Mouse (Mus musculus) C2C12 (cell line): ENCODE results near the gene Tfap2b. TPM values are rescaled to one million over a fixed set of nuclear protein-coding genes. Genes with fewer than 3 reads are reported as not detected.

ENCODE experiments used
- H3K27me3 ChIP-seq: one replicate; pipeline ENCODE4 v1.6.1; 2011; ENCODE audit not compliant: control insufficient read depth, insufficient read depth, insufficient read length
- H3K36me3 ChIP-seq: one replicate; pipeline ENCODE4 v1.6.1; 2011; ENCODE audit not compliant: control insufficient read depth, insufficient read depth
- H3K4me3 ChIP-seq: one replicate; pipeline ENCODE4 v1.5.1; 2011; ENCODE audit warnings: mild to moderate bottlenecking, control low read depth; ENCODE audit not compliant: poor library complexity, insufficient read depth, severe bottlenecking
- H3K79me2 ChIP-seq: one replicate; pipeline ENCODE4 v1.6.1; 2011; ENCODE audit not compliant: control insufficient read depth, insufficient read depth
- H3K79me3 ChIP-seq: one replicate; pipeline ENCODE4 v1.6.1; 2011; ENCODE audit warnings: low read depth, control low read depth
- H3ac ChIP-seq: one replicate; pipeline ENCODE3; 2011; ENCODE audit warnings: low read depth; ENCODE audit not compliant: control insufficient read depth, insufficient read length
- CEBPB ChIP-seq: IDR thresholded peaks from one replicate; pipeline ENCODE4 v1.6.1; 2011; ENCODE audit warnings: low read depth, mild to moderate bottlenecking, control low read depth, moderate library complexity
- CTCF ChIP-seq: IDR thresholded peaks from one replicate; pipeline ENCODE4 v1.5.1; 2011; ENCODE audit not compliant: control insufficient read depth, insufficient read depth, insufficient read length
- FOSL1 ChIP-seq: IDR thresholded peaks from one replicate; pipeline ENCODE4 v1.8.0; 2011; ENCODE audit warnings: mild to moderate bottlenecking, low read length; ENCODE audit not compliant: poor library complexity, insufficient read depth, severe bottlenecking
- MAX ChIP-seq: IDR thresholded peaks from one replicate; pipeline ENCODE4 v1.6.1; 2011; ENCODE audit warnings: mild to moderate bottlenecking, control low read depth
- MYOD1 ChIP-seq: IDR thresholded peaks from one replicate; pipeline ENCODE4 v1.6.1; 2011; ENCODE audit warnings: low read depth; ENCODE audit not compliant: control insufficient read depth, insufficient read length
- MYOG ChIP-seq: IDR thresholded peaks from one replicate; pipeline ENCODE4 v1.6.1; 2011; ENCODE audit not compliant: control insufficient read depth, insufficient read length; ENCODE audit errors: extremely low read depth
- USF1 ChIP-seq: IDR thresholded peaks from one replicate; pipeline ENCODE4 v1.6.1; 2011; ENCODE audit warnings: low read depth, mild to moderate bottlenecking, control low read depth, moderate library complexity
- polyA plus RNA-seq: library from polyadenylated mRNA; unstranded; fragments of >200 nt; fragmentation: generic; extraction: Trizol; gene quantifications from one replicate; pipeline ENCODE4 v1.2.1, GENCODE M21; 2012; ENCODE audit warnings: missing spikeins

Gene Tfap2b
- polyA plus RNA-seq, 1 experiment: not detected

GRCm38 (mm10) chr1:19240054-19240453 is 31.3 kb downstream of the Tfap2b start:
- Histone ChIP-seq H3K36me3 (no peaks in the 10 kb centered on the region), H3K4me3 (no peak overlapping the region), H3K79me2 (no peaks in the 10 kb centered on the region), H3K79me3 (no peaks in the 10 kb centered on the region), H3K27me3 (no peaks in the 10 kb centered on the region), H3ac (no peak overlapping the region)
- TF ChIP-seq USF1 (no peak), MYOG (no peak), CTCF (no peak), CEBPB (no peak), MAX (no peak), FOSL1 (no peak), MYOD1 (no peak)

- no peaks in the 10 kb centered on the region for H3K79me2 ChIP-seq
- no peaks in the 10 kb centered on the region for H3K27me3 ChIP-seq
- no peak overlapping the region for H3K4me3 ChIP-seq
- TF ChIP-seq USF1: no peak
- no peak for TF ChIP-seq FOSL1
- no peak for TF ChIP-seq CTCF
- TF ChIP-seq MAX: no peak
- H3K36me3 ChIP-seq: no peaks in the 10 kb centered on the region
- H3K79me3 ChIP-seq: no peaks in the 10 kb centered on the region
- H3ac ChIP-seq: no peak overlapping the region
These were observed 32.6 kb downstream of the Tfap2b start for GRCm38 (mm10) chr1:19241316-19241715.

GRCm38 (mm10) chr1:19242021-19242420 is 33.3 kb downstream of the Tfap2b start:
- H3K27me3 ChIP-seq: no peaks in the 10 kb centered on the region
- H3K4me3 ChIP-seq: no peak overlapping the region
- TF ChIP-seq MYOD1: no peak
- no peak for TF ChIP-seq FOSL1

GRCm38 (mm10) chr1:19245032-19245431 is 36.3 kb downstream of the Tfap2b start:
- H3K79me2 ChIP-seq: no peaks in the 10 kb centered on the region
- no peak for TF ChIP-seq FOSL1
- TF ChIP-seq MAX: no peak
- TF ChIP-seq MYOD1: no peak
- no peak for TF ChIP-seq CTCF
- TF ChIP-seq MYOG: no peak
- no peak for TF ChIP-seq USF1
- no peak for TF ChIP-seq CEBPB
- no peaks in the 10 kb centered on the region for H3K27me3 ChIP-seq
- H3K79me3 ChIP-seq: no peaks in the 10 kb centered on the region
- H3K36me3 ChIP-seq: no peaks in the 10 kb centered on the region
- H3K4me3 ChIP-seq: no peak overlapping the region
- no peak overlapping the region for H3ac ChIP-seq

More at GRCm38 (mm10) chr1:19242021-19242420, 33.3 kb downstream of the Tfap2b start:
- no peaks in the 10 kb centered on the region for H3K79me3 ChIP-seq
- H3K36me3 ChIP-seq: no peaks in the 10 kb centered on the region
- H3K79me2 ChIP-seq: no peaks in the 10 kb centered on the region
- no peak overlapping the region for H3ac ChIP-seq

GRCm38 (mm10) chr1:19251286-19251685 is 42.6 kb downstream of the Tfap2b start:
- Histone ChIP-seq H3K36me3 (no peaks in the 10 kb centered on the region), H3K27me3 (no peaks in the 10 kb centered on the region), H3K79me2 (no peaks in the 10 kb centered on the region), H3K79me3 (no peaks in the 10 kb centered on the region), H3K4me3 (no peak overlapping the region), H3ac (no peak overlapping the region)
- TF ChIP-seq MYOD1 (no peak), MAX (no peak), USF1 (no peak), MYOG (no peak), CEBPB (no peak), FOSL1 (no peak), CTCF (no peak)

GRCm38 (mm10) chr1:19269596-19269995 is 60.9 kb downstream of the Tfap2b start:
- Histone ChIP-seq H3ac (no peak overlapping the region), H3K79me2 (no peaks in the 10 kb centered on the region), H3K27me3 (no peaks in the 10 kb centered on the region), H3K79me3 (no peaks in the 10 kb centered on the region), H3K4me3 (no peak overlapping the region), H3K36me3 (no peaks in the 10 kb centered on the region)
- TF ChIP-seq MYOG (no peak), MYOD1 (no peak), CEBPB (no peak), USF1 (no peak), FOSL1 (no peak), MAX (no peak), CTCF (no peak)

Other genes with a start within 250 kb of the Tfap2b start
- gene Tfap2d, start 105.9 kb upstream of the Tfap2b start, polyA plus RNA-seq: not detected